Mouse (Mus musculus) myocyte (in vitro differentiated cells): ENCODE results near the gene Krt80.

Experiments used
- MYOG ChIP-seq, 3 experiments: IDR thresholded peaks; one replicate each; pipeline ENCODE4 v1.6.1; 2011; ENCODE audit warnings: control low read depth in 2 of 3, low read depth in 2 of 3, mild to moderate bottlenecking in 2 of 3; ENCODE audit not compliant: insufficient read length in 2 of 3, control insufficient read depth in 1 of 3, insufficient read depth in 1 of 3
- POLR2A ChIP-seq: IDR thresholded peaks from one replicate; pipeline ENCODE4 v1.6.1; 2011; ENCODE audit warnings: low read depth, mild to moderate bottlenecking, control low read depth, moderate library complexity; ENCODE audit not compliant: insufficient read length
- TCF12 ChIP-seq: IDR thresholded peaks from one replicate; pipeline ENCODE4 v1.6.1; 2011; ENCODE audit warnings: mild to moderate bottlenecking, control low read depth; ENCODE audit not compliant: poor library complexity, insufficient read depth, severe bottlenecking

DNA sequence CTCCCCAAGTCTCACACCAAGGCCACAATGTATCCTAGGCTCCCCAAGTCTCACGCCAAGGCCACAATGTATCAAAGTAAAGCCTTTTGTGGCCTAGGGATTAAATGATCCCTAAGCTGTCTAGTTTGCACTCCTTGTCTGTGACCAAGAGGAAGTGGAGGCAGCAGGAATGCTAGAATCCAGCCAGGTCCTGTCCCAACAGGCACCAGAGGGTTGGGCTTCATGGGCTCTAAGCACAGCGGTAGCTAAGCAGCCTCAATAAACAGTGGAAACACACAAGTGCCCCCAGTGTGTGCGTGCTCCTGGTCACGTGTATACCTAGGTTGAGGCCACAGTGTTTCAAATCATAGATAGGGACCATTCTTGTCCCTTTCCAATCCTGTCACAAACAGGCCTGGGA lies 31.6 kb downstream of the Krt80 start:
- no peak for TF ChIP-seq TCF12
- no peak for TF ChIP-seq POLR2A
- no peak for TF ChIP-seq MYOG (IDR thresholded peaks at IDR 0.05; ENCODE audit: control insufficient read depth in 1 of 3, insufficient read depth in 1 of 3, insufficient read length in 2 of 3, low read depth in 2 of 3)
